28 mouse cellular contexts compared by ENCODE assay signal in genomic region chr7:100785426-100785825, GRCm38 (mm10).
DNase-seq lines count a peak whose midpoint lies in the region; ATAC-seq and TF ChIP-seq lines count a peak whose summit lies in the region.
"Had no signal": no experiment of that assay in that cellular context is flagged by ENCODE, and none has a peak within 500 bp of the region (broad histone marks: within the 10 kb centered on the region; RNA-seq: fewer than 3 reads in every experiment).

No protein-coding gene starts in this region.

- H3K9ac ChIP-seq in limb, embryonic 11.5 days (ENCODE audit: low read length): no peak overlapping the region
- no peak overlapping the region for H3K9ac ChIP-seq in stomach, postnatal 0 days (ENCODE audit: low read length)
- H3K9ac ChIP-seq: forebrain, embryonic 15.5 days; heart, embryonic 12.5 days; midbrain, embryonic 13.5 days; neural tube, embryonic 13.5 days; stomach, embryonic 15.5 days had no signal

- H3K9me3 ChIP-seq in limb, embryonic 11.5 days (ENCODE audit: control insufficient read depth, low read length): no peaks in the 10 kb centered on the region
- no peaks in the 10 kb centered on the region for H3K9me3 ChIP-seq in limb, embryonic 10.5 days (replicated peaks)
- no peaks in the 10 kb centered on the region for H3K9me3 ChIP-seq in stomach, postnatal 0 days (ENCODE audit: control insufficient read depth, low read length)
- H3K9me3 ChIP-seq: forebrain, embryonic 15.5 days; heart, embryonic 12.5 days; midbrain, embryonic 13.5 days; neural tube, embryonic 13.5 days; stomach, embryonic 15.5 days had no signal

- peaks cover 14% of the 10 kb centered on the region; the same call in 1 of the 2 replicates for H3K4me1 ChIP-seq in limb, embryonic 11.5 days (ENCODE audit: control insufficient read depth, insufficient read depth, low read length)
- H3K4me1 ChIP-seq in limb, embryonic 10.5 days: peaks cover 36% of the 10 kb centered on the region
- H3K4me1 ChIP-seq in stomach, postnatal 0 days (replicated peaks; ENCODE audit: control insufficient read depth, insufficient read depth): no peaks in the 10 kb centered on the region
- H3K4me1 ChIP-seq: stomach, embryonic 15.5 days had no signal

- DNase-seq in gastrocnemius, adult 2 months: no peak
- DNase-seq in gastrocnemius, adult 8-10 months (ENCODE audit: low spot score in 2 of 2): no peak
- DNase-seq in limb, embryonic 11.5 days (ENCODE audit: low spot score): peak; percentile 29
- no peak for DNase-seq in limb, embryonic 10.5 days (ENCODE audit: low spot score)
- DNase-seq in MN1 (ENCODE audit: low spot score): peak; percentile 16
- DNase-seq in hindlimb bud, embryonic 11.5 days (ENCODE audit: extremely low spot score, low read depth, low spot score): peak; percentile 37
- DNase-seq in stomach, postnatal 0 days (ENCODE audit: low spot score): no peak
- DNase-seq: cerebellum, adult 11-12 months; cerebellum, postnatal 10 days; gastrocnemius, postnatal 25 days; heart, adult 18-20 months; heart, postnatal 10 days; left cerebral cortex, postnatal 4 days; lung, adult 2 months; lung, postnatal 14 days; right cerebral cortex, adult 18-20 months; right cerebral cortex, postnatal 4 days; thymus, adult 18-20 months; thymus, postnatal 36 days had no signal

- no peak overlapping the region for H3K4me2 ChIP-seq in limb, embryonic 11.5 days (ENCODE audit: low read depth, severe bottlenecking)
- no peak overlapping the region for H3K4me2 ChIP-seq in stomach, postnatal 0 days (replicated peaks; ENCODE audit: low read depth)
- H3K4me2 ChIP-seq: forebrain, embryonic 15.5 days; heart, embryonic 12.5 days; midbrain, embryonic 13.5 days; neural tube, embryonic 13.5 days; stomach, embryonic 15.5 days had no signal

- no peak for ATAC-seq in limb, embryonic 11.5 days (ENCODE audit: insufficient number of reproducible peaks, low FRiP score, low TSS enrichment, low read depth)
- ATAC-seq in stomach, postnatal 0 days (ENCODE audit: low FRiP score, low TSS enrichment): no peak
- no peak for ATAC-seq in activated CD4-positive, CD25-positive, alpha-beta regulatory T cell, adult 4 months
- ATAC-seq: CD4-positive, CD25-positive, alpha-beta regulatory T cell, adult 4 months; forebrain, embryonic 15.5 days; hindbrain, postnatal 0 days; intestine, postnatal 0 days; midbrain, embryonic 13.5 days had no signal

- H3K27me3 ChIP-seq in limb, embryonic 11.5 days (ENCODE audit: control insufficient read depth, insufficient read depth, low read length): no peaks in the 10 kb centered on the region
- H3K27me3 ChIP-seq in limb, embryonic 10.5 days (ENCODE audit: low read depth, poor library complexity, severe bottlenecking): no peaks in the 10 kb centered on the region
- H3K27me3 ChIP-seq in stomach, postnatal 0 days (ENCODE audit: control insufficient read depth, insufficient read depth, low read length): no peaks in the 10 kb centered on the region
- H3K27me3 ChIP-seq: forebrain, embryonic 15.5 days; heart, embryonic 12.5 days; midbrain, embryonic 13.5 days; neural tube, embryonic 13.5 days; stomach, embryonic 15.5 days had no signal

- no peak for TF ChIP-seq EP300 in stomach, postnatal 0 days (optimal IDR thresholded peaks at IDR 0.05)

- peak overlapping the region; percentile 31; the same call in 1 of the 2 replicates for H3K27ac ChIP-seq in gastrocnemius, adult 2 months
- H3K27ac ChIP-seq in limb, embryonic 11.5 days (replicated peaks; ENCODE audit: low read depth, low read length): 0 out of 2 replicates have a peak overlapping the region, but pooled peaks have one; percentile 16
- no peak overlapping the region for H3K27ac ChIP-seq in limb, embryonic 10.5 days
- no peak overlapping the region for H3K27ac ChIP-seq in stomach, postnatal 0 days (replicated peaks)
- H3K27ac ChIP-seq: forebrain, embryonic 15.5 days; hindbrain, postnatal 0 days; midbrain, embryonic 13.5 days; neural tube, embryonic 13.5 days; stomach, embryonic 15.5 days had no signal

- intact Hi-C loops in gastrocnemius, adult 2 months (cut with DNase I): no loop called here

- no peaks in the 10 kb centered on the region for H3K36me3 ChIP-seq in limb, embryonic 11.5 days (ENCODE audit: control insufficient read depth, insufficient read depth, low read length)
- no peaks in the 10 kb centered on the region for H3K36me3 ChIP-seq in limb, embryonic 10.5 days
- H3K36me3 ChIP-seq in stomach, postnatal 0 days (ENCODE audit: control insufficient read depth, insufficient read depth, low read length): no peaks in the 10 kb centered on the region; the same call in 1 of the 2 replicates
- H3K36me3 ChIP-seq: heart, embryonic 12.5 days; midbrain, embryonic 13.5 days; neural tube, embryonic 13.5 days; stomach, embryonic 15.5 days had no signal

- 14% methylated on average over 4 of the region's 4 CpGs for WGBS in limb, embryonic 11.5 days
- 24% methylated on average over 4 of the region's 4 CpGs for WGBS in limb, embryonic 10.5 days
- 55% methylated on average over 4 of the region's 4 CpGs for WGBS in stomach, postnatal 0 days

- no peak for TF ChIP-seq CTCF in gastrocnemius, adult 2 months (IDR thresholded peaks at IDR 0.05)
- no peak for TF ChIP-seq CTCF in stomach, postnatal 0 days (IDR thresholded peaks at IDR 0.05; ENCODE audit: low read depth)

- no peak overlapping the region for H3K4me3 ChIP-seq in gastrocnemius, adult 2 months
- H3K4me3 ChIP-seq in limb, embryonic 11.5 days (ENCODE audit: low read depth, low read length): no peak overlapping the region
- no peak overlapping the region for H3K4me3 ChIP-seq in limb, embryonic 10.5 days
- no peak overlapping the region for H3K4me3 ChIP-seq in stomach, postnatal 0 days (ENCODE audit: low read depth, low read length)
- H3K4me3 ChIP-seq: forebrain, embryonic 15.5 days; heart, embryonic 12.5 days; midbrain, embryonic 13.5 days; neural tube, embryonic 13.5 days; stomach, embryonic 15.5 days had no signal

Comparison
In these comparisons a context has a peak if more than half of its experiments do, and no peak if none do; other contexts are left out.
1. DNase-seq: peak in limb, embryonic 11.5 days (single experiment), MN1 (single experiment) and hindlimb bud, embryonic 11.5 days (single experiment); none in gastrocnemius, adult 2 months (single experiment), gastrocnemius, adult 8-10 months (0 of 2), limb, embryonic 10.5 days (single experiment) and stomach, postnatal 0 days (single experiment).
2. H3K27ac ChIP-seq: peak in gastrocnemius, adult 2 months (single experiment) and limb, embryonic 11.5 days (single experiment); none in limb, embryonic 10.5 days (single experiment) and stomach, postnatal 0 days (single experiment).